Mouse (Mus musculus): ENCODE measurements around the gene Gm4969. TPM values are rescaled to one million over a fixed set of nuclear protein-coding genes. Genes with fewer than 3 reads are reported as not detected.
A peak's percentile ranks its signal among the peaks of the same experiment; 100 is the strongest.

Gm4969 gene
- polyA plus RNA-seq, 1 experiment from 2014 or later, result not detected

DNA sequence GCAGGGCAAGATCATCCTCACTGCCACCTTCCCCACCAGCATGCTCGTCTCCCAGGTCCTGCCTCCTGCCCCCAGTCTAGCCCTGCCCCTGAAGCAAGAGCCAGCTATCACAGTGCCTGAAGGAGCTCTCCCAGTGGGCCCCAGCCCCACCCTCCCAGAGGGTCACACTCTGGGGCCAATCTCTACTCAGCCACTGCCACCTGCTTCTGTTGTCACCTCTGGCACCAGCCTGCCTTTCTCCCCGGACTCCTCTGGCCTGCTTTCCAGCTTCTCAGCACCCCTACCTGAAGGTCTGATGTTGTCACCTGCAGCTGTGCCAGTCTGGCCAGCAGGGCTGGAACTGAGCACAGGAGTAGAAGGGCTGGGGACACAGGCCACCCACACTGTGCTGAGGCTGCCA lies 21.0 kb downstream of the Gm4969 start:
- Histone ChIP-seq H3K27me3 (ENCODE audit: insufficient read depth, low read length) (peaks cover 33% of the 10 kb centered on the region), H3K4me1 (ENCODE audit: insufficient read depth) (peaks cover 26% of the 10 kb centered on the region), H3K27ac (ENCODE audit: low read depth) (no peak overlapping the region), H3K9ac (replicated peaks) (no peak overlapping the region), H3K9me3 (ENCODE audit: low read length) (no peaks in the 10 kb centered on the region), H3K4me2 (ENCODE audit: low read depth, low read length) (no peak overlapping the region), H3K4me3 (ENCODE audit: low read depth, low read length) (no peak overlapping the region), H3K36me3 (replicated peaks; ENCODE audit: insufficient read depth, low read length) (no peaks in the 10 kb centered on the region; the same call in 1 of the 2 replicates)
- TF ChIP-seq EP300 (IDR thresholded peaks at IDR 0.05; ENCODE audit: low read depth) (no peak), CTCF (IDR thresholded peaks at IDR 0.05; ENCODE audit: low read depth) (no peak)
- ATAC-seq, result no peak
- DNase-seq, result peak; percentile 14
- 57% methylated on average over 2 of the region's 2 CpGs for WGBS (ENCODE audit: insufficient replicate concordance)

DNA sequence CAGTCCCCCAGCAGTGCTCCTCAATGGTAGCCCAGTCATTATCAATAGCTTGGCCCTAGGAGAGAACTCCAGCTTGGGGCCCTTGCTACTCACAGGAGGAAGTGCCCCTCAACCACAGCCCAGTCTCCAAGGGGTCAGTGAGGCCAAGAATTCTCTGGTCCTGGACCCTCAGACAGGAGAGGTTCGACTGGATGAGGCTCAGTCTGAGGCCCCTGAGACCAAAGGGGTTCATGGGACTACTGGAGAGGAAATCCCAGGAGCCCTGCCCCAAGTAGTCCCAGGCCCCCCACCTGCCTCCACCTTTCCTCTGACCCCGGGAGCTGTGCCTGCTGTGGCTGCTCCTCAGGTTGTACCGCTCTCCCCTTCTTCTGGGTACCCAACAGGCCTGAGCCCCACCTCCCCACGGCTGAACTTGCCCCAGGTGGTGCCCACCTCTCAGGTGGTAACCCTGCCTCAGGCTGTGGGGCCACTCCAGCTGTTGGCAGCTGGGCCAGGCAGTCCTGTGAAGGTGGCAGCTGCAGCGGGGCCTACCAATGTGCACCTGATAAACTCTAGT lies 21.7 kb downstream of the Gm4969 start:
- Histone ChIP-seq H3K4me1 (ENCODE audit: insufficient read depth) (peaks cover 26% of the 10 kb centered on the region), H3K9ac (replicated peaks) (no peak overlapping the region), H3K27me3 (ENCODE audit: insufficient read depth, low read length) (peaks cover 40% of the 10 kb centered on the region), H3K4me3 (ENCODE audit: low read depth, low read length) (no peak overlapping the region), H3K9me3 (ENCODE audit: low read length) (no peaks in the 10 kb centered on the region), H3K36me3 (replicated peaks; ENCODE audit: insufficient read depth, low read length) (no peaks in the 10 kb centered on the region; the same call in 1 of the 2 replicates), H3K27ac (ENCODE audit: low read depth) (no peak overlapping the region), H3K4me2 (ENCODE audit: low read depth, low read length) (peak overlapping the region; percentile 99; the same call in 1 of the 2 replicates)
- TF ChIP-seq EP300 (IDR thresholded peaks at IDR 0.05; ENCODE audit: low read depth), result no peak
- TF ChIP-seq CTCF (IDR thresholded peaks at IDR 0.05; ENCODE audit: low read depth), result no peak
- ATAC-seq (no peak), DNase-seq (no peak)
- 65% methylated on average over 5 of the region's 5 CpGs for WGBS (ENCODE audit: insufficient replicate concordance)

DNA sequence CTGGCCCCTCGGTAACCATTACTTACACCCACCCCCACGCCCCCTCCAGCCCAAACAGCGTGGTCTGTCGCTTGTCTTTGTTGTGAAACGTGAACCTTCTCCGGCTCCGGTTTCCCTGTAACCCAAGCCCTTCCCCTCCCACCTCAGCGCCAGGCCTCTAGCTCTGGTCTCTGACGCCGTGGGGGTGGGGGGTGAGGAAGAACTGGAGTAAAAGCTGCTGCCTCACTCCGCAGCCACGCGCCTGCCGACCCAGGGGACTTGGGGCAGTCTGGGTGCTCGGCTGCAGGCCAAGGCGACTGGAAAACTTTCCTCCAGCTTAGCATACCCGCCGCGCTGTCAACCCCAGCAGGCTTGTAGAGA lies 22.4 kb downstream of the Gm4969 start:
- no peak for ATAC-seq
- Histone ChIP-seq H3K9ac (replicated peaks) (peak overlapping the region; percentile 39; the same call in 1 of the 2 replicates), H3K36me3 (replicated peaks; ENCODE audit: insufficient read depth, low read length) (no peaks in the 10 kb centered on the region; the same call in 1 of the 2 replicates), H3K27ac (ENCODE audit: low read depth) (no peak overlapping the region), H3K9me3 (ENCODE audit: low read length) (no peaks in the 10 kb centered on the region), H3K27me3 (ENCODE audit: insufficient read depth, low read length) (peaks cover 48% of the 10 kb centered on the region), H3K4me3 (ENCODE audit: low read depth, low read length) (peak overlapping the region; percentile 68), H3K4me1 (ENCODE audit: insufficient read depth) (peaks cover 26% of the 10 kb centered on the region), H3K4me2 (ENCODE audit: low read depth, low read length) (peak overlapping the region; percentile 99)
- TF ChIP-seq CTCF (IDR thresholded peaks at IDR 0.05; ENCODE audit: low read depth) (no peak), EP300 (IDR thresholded peaks at IDR 0.05; ENCODE audit: low read depth) (no peak)
- 2% methylated on average over 19 of the region's 19 CpGs for WGBS (ENCODE audit: insufficient replicate concordance)
- peak; percentile 51 for DNase-seq

DNA sequence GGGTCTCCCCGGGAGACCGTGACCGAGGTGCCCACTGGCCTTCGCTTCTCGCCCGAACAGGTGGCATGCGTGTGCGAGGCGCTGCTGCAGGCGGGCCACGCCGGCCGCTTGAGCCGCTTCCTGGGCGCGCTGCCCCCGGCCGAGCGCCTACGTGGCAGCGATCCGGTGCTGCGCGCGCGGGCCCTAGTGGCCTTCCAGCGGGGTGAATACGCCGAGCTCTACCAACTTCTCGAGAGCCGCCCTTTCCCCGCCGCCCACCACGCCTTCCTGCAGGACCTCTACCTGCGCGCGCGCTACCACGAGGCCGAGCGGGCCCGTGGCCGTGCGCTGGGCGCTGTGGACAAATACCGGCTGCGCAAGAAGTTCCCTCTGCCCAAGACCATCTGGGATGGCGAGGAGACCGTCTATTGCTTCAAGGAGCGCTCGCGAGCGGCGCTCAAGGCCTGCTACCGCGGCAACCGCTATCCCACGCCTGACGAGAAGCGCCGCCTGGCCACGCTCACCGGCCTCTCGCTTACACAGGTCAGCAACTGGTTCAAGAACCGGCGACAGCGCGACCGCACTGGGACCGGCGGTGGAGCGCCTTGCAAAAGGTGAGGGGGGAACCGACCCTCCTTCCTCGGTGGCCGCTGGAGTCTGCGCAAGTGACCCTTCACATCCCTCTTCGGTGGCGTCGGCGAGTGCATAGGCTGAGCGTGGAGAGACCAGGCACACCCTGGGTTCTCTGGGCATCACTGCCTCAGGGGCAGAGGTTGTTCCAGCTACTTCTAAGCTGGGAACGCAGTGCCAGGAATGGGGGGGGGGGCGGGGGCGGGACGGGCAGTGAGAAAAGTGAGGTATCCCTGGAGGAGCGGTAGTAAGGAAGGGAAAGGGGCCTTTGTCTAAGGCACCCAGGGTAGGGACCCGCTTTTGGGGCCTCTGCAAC lies 23.1 kb downstream of the Gm4969 start:
- Histone ChIP-seq H3K9ac (replicated peaks) (peak overlapping the region; percentile 70), H3K4me2 (ENCODE audit: low read depth, low read length) (peak overlapping the region; percentile 99), H3K4me3 (ENCODE audit: low read depth, low read length) (peak overlapping the region; percentile 68), H3K36me3 (replicated peaks; ENCODE audit: insufficient read depth, low read length) (peaks cover 2% of the 10 kb centered on the region; the same call in 1 of the 2 replicates), H3K27me3 (ENCODE audit: insufficient read depth, low read length) (peaks cover 51% of the 10 kb centered on the region), H3K9me3 (ENCODE audit: low read length) (no peaks in the 10 kb centered on the region), H3K27ac (ENCODE audit: low read depth) (peak overlapping the region; percentile 89), H3K4me1 (ENCODE audit: insufficient read depth) (peaks cover 26% of the 10 kb centered on the region)
- ATAC-seq (peak; percentile 1; the same call in 1 of the 2 replicates), DNase-seq (peak; percentile 60)
- 1% methylated on average over 74 of the region's 87 CpGs for WGBS (ENCODE audit: insufficient replicate concordance)
- no peak for TF ChIP-seq CTCF (IDR thresholded peaks at IDR 0.05; ENCODE audit: low read depth)
- no peak for TF ChIP-seq EP300 (IDR thresholded peaks at IDR 0.05; ENCODE audit: low read depth)

DNA sequence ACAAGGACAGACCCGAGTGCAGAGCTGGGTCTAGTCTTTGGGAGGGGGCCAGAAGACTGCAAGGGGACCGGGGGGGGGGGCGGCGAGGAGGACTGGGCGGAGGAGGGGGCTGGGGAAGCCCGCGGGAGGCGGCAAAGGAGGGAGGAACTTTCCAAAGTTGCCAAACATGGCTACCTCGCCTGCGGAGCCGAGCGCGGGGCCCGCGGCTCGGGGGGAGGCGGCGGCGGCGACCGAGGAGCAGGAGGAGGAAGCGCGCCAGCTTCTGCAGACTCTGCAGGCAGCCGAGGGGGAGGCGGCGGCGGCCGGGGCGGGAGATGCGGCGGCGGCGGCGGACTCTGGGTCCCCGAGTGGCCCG lies 23.7 kb downstream of the Gm4969 start, which contains the start of gene Six5:
Gene Six5, plus strand, starts transcription at position 124 of the 355 bp plus-strand sequence.
- Histone ChIP-seq H3K27ac (ENCODE audit: low read depth) (peak within 1 kb of the TSS; percentile 89), H3K4me1 (ENCODE audit: insufficient read depth) (peaks cover 26% of the 10 kb centered on the region)
- TF ChIP-seq EP300 (IDR thresholded peaks at IDR 0.05; ENCODE audit: low read depth) (no peak), CTCF (IDR thresholded peaks at IDR 0.05; ENCODE audit: low read depth) (no peak)

More for the DNA sequence above, 23.7 kb downstream of the Gm4969 start, which contains the start of gene Six5:
- peaks cover 2% of the 10 kb centered on the region; the same call in 1 of the 2 replicates for H3K36me3 ChIP-seq (replicated peaks; ENCODE audit: insufficient read depth, low read length)
- H3K4me2 ChIP-seq (ENCODE audit: low read depth, low read length), result peak within 1 kb of the TSS; percentile 99
- DNase-seq (no peak), ATAC-seq (no peak)
- H3K9ac ChIP-seq (replicated peaks), result peak within 1 kb of the TSS; percentile 70
- H3K4me3 ChIP-seq (ENCODE audit: low read depth, low read length), result peak within 1 kb of the TSS; percentile 68
- H3K9me3 ChIP-seq (ENCODE audit: low read length), result no peaks in the 10 kb centered on the region
- WGBS (ENCODE audit: insufficient replicate concordance), result 2% methylated on average over 19 of the region's 36 CpGs
- peaks cover 51% of the 10 kb centered on the region for H3K27me3 ChIP-seq (ENCODE audit: insufficient read depth, low read length)
